In the genomic region with DNA sequence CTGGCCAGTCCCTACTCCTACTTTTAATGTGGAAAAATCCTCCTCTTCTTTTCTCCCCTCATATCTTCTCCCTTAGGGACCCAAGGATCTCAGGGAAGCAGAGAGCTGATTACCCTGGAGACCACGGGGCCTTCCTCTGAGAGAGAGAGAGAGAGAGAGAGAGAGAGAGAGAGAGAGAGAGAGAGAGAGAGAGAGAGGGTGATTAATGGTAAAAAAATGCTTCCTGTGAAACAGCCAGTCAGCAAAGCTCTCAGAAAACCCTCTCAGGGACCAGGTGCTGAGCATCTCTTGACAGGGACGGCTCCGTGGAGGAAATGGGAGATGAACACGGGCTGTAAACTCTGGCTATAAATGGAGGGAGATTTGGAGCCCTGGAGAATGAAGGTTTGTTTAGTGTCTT, we compare ENCODE assay signal across 15 mouse cellular contexts. TPM values are rescaled to one million over a fixed set of nuclear protein-coding genes. Genes with fewer than 3 reads are reported as not detected.
DNase-seq lines count a peak whose midpoint lies in the region; ATAC-seq lines count a peak whose summit lies in the region.
"Had no signal": no experiment of that assay in that cellular context is flagged by ENCODE, and none has a peak within 500 bp of the region (broad histone marks: within the 10 kb centered on the region; RNA-seq: fewer than 3 reads in every experiment).

No protein-coding gene starts in this region.

- H3K4me2 ChIP-seq in embryonic facial prominence, embryonic 14.5 days (ENCODE audit: low read depth, low read length): no peak overlapping the region
- H3K4me2 ChIP-seq in kidney, embryonic 15.5 days: no peak overlapping the region
- no peak overlapping the region for H3K4me2 ChIP-seq in intestine, embryonic 15.5 days (replicated peaks)
- H3K4me2 ChIP-seq: limb, embryonic 12.5 days; liver, embryonic 15.5 days had no signal

- intact Hi-C loops in heart, postnatal 36 days (cut with DNase I): no loop called here

- H3K27me3 ChIP-seq in embryonic facial prominence, embryonic 14.5 days (replicated peaks; ENCODE audit: control insufficient read depth, insufficient read depth, low read length): no peaks in the 10 kb centered on the region
- H3K27me3 ChIP-seq in embryonic facial prominence, embryonic 10.5 days (replicated peaks; ENCODE audit: low read depth, poor library complexity, severe bottlenecking): no peaks in the 10 kb centered on the region
- no peaks in the 10 kb centered on the region for H3K27me3 ChIP-seq in kidney, embryonic 15.5 days
- H3K27me3 ChIP-seq in intestine, embryonic 15.5 days (replicated peaks): no peaks in the 10 kb centered on the region
- H3K27me3 ChIP-seq: limb, embryonic 12.5 days; liver, embryonic 15.5 days had no signal

- WGBS in embryonic facial prominence, embryonic 14.5 days: 50% methylated on average over 4 of the region's 4 CpGs
- 68% methylated on average over 4 of the region's 4 CpGs for WGBS in embryonic facial prominence, embryonic 10.5 days
- 13% methylated on average over 4 of the region's 4 CpGs for WGBS in kidney, embryonic 15.5 days
- 17% methylated on average over 4 of the region's 4 CpGs for WGBS in intestine, embryonic 15.5 days

- H3K27ac ChIP-seq in embryonic facial prominence, embryonic 14.5 days (replicated peaks; ENCODE audit: low read depth, low read length): no peak overlapping the region
- H3K27ac ChIP-seq in embryonic facial prominence, embryonic 10.5 days (replicated peaks): no peak overlapping the region
- H3K27ac ChIP-seq in kidney, embryonic 15.5 days: peak overlapping the region; percentile 56
- peak overlapping the region; percentile 58; the same call in 1 of the 2 replicates for H3K27ac ChIP-seq in intestine, embryonic 15.5 days
- H3K27ac ChIP-seq: limb, embryonic 12.5 days; liver, embryonic 15.5 days; midbrain, embryonic 10.5 days had no signal

- ATAC-seq in embryonic facial prominence, embryonic 14.5 days (ENCODE audit: low read depth): peak; percentile 27; the same call in 1 of the 2 replicates
- ATAC-seq in kidney, embryonic 15.5 days (replicated peaks; ENCODE audit: low FRiP score): peak; percentile 78
- ATAC-seq in intestine, embryonic 15.5 days: peak; percentile 57

- H3K9ac ChIP-seq in embryonic facial prominence, embryonic 14.5 days (ENCODE audit: low read depth, low read length): no peak overlapping the region
- no peak overlapping the region for H3K9ac ChIP-seq in kidney, embryonic 15.5 days
- H3K9ac ChIP-seq in intestine, embryonic 15.5 days: no peak overlapping the region
- H3K9ac ChIP-seq: limb, embryonic 12.5 days; liver, embryonic 15.5 days had no signal

- peaks cover 10% of the 10 kb centered on the region for H3K4me1 ChIP-seq in embryonic facial prominence, embryonic 14.5 days (ENCODE audit: control insufficient read depth, insufficient read depth, low read length)
- H3K4me1 ChIP-seq in embryonic facial prominence, embryonic 10.5 days: peaks cover 16% of the 10 kb centered on the region
- H3K4me1 ChIP-seq in kidney, embryonic 15.5 days: peaks cover 21% of the 10 kb centered on the region
- H3K4me1 ChIP-seq in intestine, embryonic 15.5 days (replicated peaks): no peaks in the 10 kb centered on the region
- H3K4me1 ChIP-seq: limb, embryonic 12.5 days had no signal

- H3K4me3 ChIP-seq in embryonic facial prominence, embryonic 14.5 days (ENCODE audit: low read depth, low read length): no peak overlapping the region
- no peak overlapping the region for H3K4me3 ChIP-seq in embryonic facial prominence, embryonic 10.5 days
- no peak overlapping the region for H3K4me3 ChIP-seq in kidney, embryonic 15.5 days (replicated peaks)
- no peak overlapping the region for H3K4me3 ChIP-seq in intestine, embryonic 15.5 days (replicated peaks)
- H3K4me3 ChIP-seq: limb, embryonic 12.5 days; liver, embryonic 15.5 days; midbrain, embryonic 10.5 days had no signal

- DNase-seq in embryonic facial prominence, embryonic 14.5 days (ENCODE audit: low spot score): no peak
- no peak for DNase-seq in embryonic facial prominence, embryonic 10.5 days (ENCODE audit: low spot score)
- DNase-seq in kidney, adult 11 months: no peak
- DNase-seq in 3T3-L1 (ENCODE audit: low read depth, low spot score): peak; percentile 54
- DNase-seq in heart, postnatal 36 days: no peak
- DNase-seq in adrenal gland, postnatal 36 days: no peak
- DNase-seq: adrenal gland, postnatal 14 days; cerebellum, adult 9-11 months; heart, adult 18-20 months; spleen, adult 18-20 months had no signal

- no peaks in the 10 kb centered on the region for H3K9me3 ChIP-seq in embryonic facial prominence, embryonic 14.5 days (ENCODE audit: control insufficient read depth, low read length)
- no peaks in the 10 kb centered on the region for H3K9me3 ChIP-seq in embryonic facial prominence, embryonic 10.5 days
- no peaks in the 10 kb centered on the region for H3K9me3 ChIP-seq in kidney, embryonic 15.5 days (replicated peaks)
- H3K9me3 ChIP-seq in intestine, embryonic 15.5 days: no peaks in the 10 kb centered on the region
- H3K9me3 ChIP-seq: limb, embryonic 12.5 days; liver, embryonic 15.5 days; midbrain, embryonic 10.5 days had no signal

- 0 out of 2 replicates have a peak, but pooled peaks cover 5% of the 10 kb centered on the region for H3K36me3 ChIP-seq in embryonic facial prominence, embryonic 14.5 days (ENCODE audit: control insufficient read depth, insufficient read depth, low read length)
- H3K36me3 ChIP-seq in embryonic facial prominence, embryonic 10.5 days (replicated peaks): peaks cover 5% of the 10 kb centered on the region; the same call in 1 of the 2 replicates
- 0 out of 2 replicates have a peak, but pooled peaks cover 3% of the 10 kb centered on the region for H3K36me3 ChIP-seq in kidney, embryonic 15.5 days
- no peaks in the 10 kb centered on the region for H3K36me3 ChIP-seq in intestine, embryonic 15.5 days

RNA-seq across cellular contexts. Expression of gene Btg1, which starts 18.7 kb away (rescaled TPM):
- polyA plus RNA-seq in embryonic facial prominence, embryonic 14.5 days (2014; fragmentation: Nextera tagmentation; extraction: Ambion mirVana): 83.2 and 87.3 TPM in 2 replicates
- 23.2 and 29.7 TPM in 2 replicates for polyA plus RNA-seq in embryonic facial prominence, embryonic 10.5 days (2016; fragmentation: Nextera tagmentation; extraction: Ambion mirVana)
- polyA plus RNA-seq in kidney, embryonic 15.5 days (2015; fragmentation: Nextera tagmentation; extraction: Ambion mirVana): 44.9 TPM in 2 replicates
- polyA plus RNA-seq in intestine, embryonic 15.5 days (2015; fragmentation: Nextera tagmentation; extraction: Ambion mirVana): 43.9 and 47.9 TPM in 2 replicates
- total RNA-seq in heart, postnatal 36 days (2021): 10 to 100 TPM; 45.9 to 54.3 TPM
- total RNA-seq in adrenal gland, postnatal 36 days (2021): 100 to 1,000 TPM; 131 to 248 TPM

Comparison
In these comparisons a context has a peak if more than half of its experiments do, and no peak if none do; other contexts are left out.
1. ATAC-seq: peak in every context shown above with its lines; median percentile 78 in kidney, embryonic 15.5 days; 57 in intestine, embryonic 15.5 days; 27 in embryonic facial prominence, embryonic 14.5 days.
2. H3K27ac ChIP-seq: peak in kidney, embryonic 15.5 days (single experiment) and intestine, embryonic 15.5 days (single experiment); none in embryonic facial prominence, embryonic 14.5 days (single experiment) and embryonic facial prominence, embryonic 10.5 days (single experiment).